Mouse (Mus musculus) hindbrain, embryonic 11.5 days (tissue): ENCODE measurements around the gene Mrpl20. TPM values are rescaled to one million over a fixed set of nuclear protein-coding genes. Genes with fewer than 3 reads are reported as not detected.

Source experiments
- ATAC-seq: fragments of 200-750 bp; cut with Nextera tagmentation; 2 replicates; pipeline ENCODE4 v1.8.0; 2017; ENCODE audit warnings: mild to moderate bottlenecking, moderate TSS enrichment, moderate library complexity; ENCODE audit not compliant: low FRiP score
- DNase-seq: peaks from one replicate; pipeline ENCODE4 v3.0.0-alpha.2; 2015; ENCODE audit warnings: low spot score
- H3K27ac ChIP-seq: fragments of 300-500 bp; sonication (generic); 2 replicates; pipeline ENCODE4 v1.5.1; 2014; ENCODE audit warnings: mild to moderate bottlenecking, low read depth, low read length
- H3K27me3 ChIP-seq: fragments of 300-500 bp; sonication (generic); 2 replicates; pipeline ENCODE4 v1.6.1; 2014; ENCODE audit warnings: mild to moderate bottlenecking, low read length, moderate library complexity, mixed read lengths; ENCODE audit not compliant: control insufficient read depth, insufficient read depth
- H3K36me3 ChIP-seq: fragments of 300-500 bp; sonication (generic); 2 replicates; pipeline ENCODE4 v1.6.1; 2014; ENCODE audit warnings: mild to moderate bottlenecking, low read length, moderate library complexity, mixed read lengths; ENCODE audit not compliant: control insufficient read depth, insufficient read depth
- H3K4me1 ChIP-seq: fragments of 300-500 bp; sonication (generic); replicated peaks from 2 replicates; pipeline ENCODE4 v1.6.1; 2014; ENCODE audit warnings: low read length, mixed read lengths; ENCODE audit not compliant: control insufficient read depth, insufficient read depth
- H3K4me2 ChIP-seq: fragments of 300-500 bp; sonication (generic); replicated peaks from 2 replicates; pipeline ENCODE4 v1.6.1; 2014; ENCODE audit warnings: mild to moderate bottlenecking, low read depth, low read length
- H3K4me3 ChIP-seq: fragments of 300-500 bp; sonication (generic); 2 replicates; pipeline ENCODE4 v1.5.1; 2014; ENCODE audit warnings: low read depth, low read length
- H3K9ac ChIP-seq: fragments of 300-500 bp; sonication (generic); 2 replicates; pipeline ENCODE4 v1.6.1; 2014; ENCODE audit warnings: low read depth, low read length
- H3K9me3 ChIP-seq: fragments of 300-500 bp; sonication (generic); 2 replicates; pipeline ENCODE4 v1.6.1; 2016; ENCODE audit warnings: low read length; ENCODE audit not compliant: control insufficient read depth
- WGBS: fragments of 180-500 bp; shearing (Covaris S2); extraction: QIAGEN DNeasy Blood & Tissue Kit; methylation state at CpG from one replicate; pipeline ENCODE4 v1.1.7; 2014; 5-methylcytosine and 5-hydroxymethylcytosine counted together
- polyA plus RNA-seq: library from polyadenylated mRNA; unstranded; fragments of >200 nt; fragmentation: Nextera tagmentation; extraction: Ambion mirVana; gene quantifications from 2 replicates; pipeline ENCODE4 v1.2.1, GENCODE M21; 2014

Mrpl20 gene
- polyA plus RNA-seq, 1 experiment from 2014 or later = 238 TPM

DNA sequence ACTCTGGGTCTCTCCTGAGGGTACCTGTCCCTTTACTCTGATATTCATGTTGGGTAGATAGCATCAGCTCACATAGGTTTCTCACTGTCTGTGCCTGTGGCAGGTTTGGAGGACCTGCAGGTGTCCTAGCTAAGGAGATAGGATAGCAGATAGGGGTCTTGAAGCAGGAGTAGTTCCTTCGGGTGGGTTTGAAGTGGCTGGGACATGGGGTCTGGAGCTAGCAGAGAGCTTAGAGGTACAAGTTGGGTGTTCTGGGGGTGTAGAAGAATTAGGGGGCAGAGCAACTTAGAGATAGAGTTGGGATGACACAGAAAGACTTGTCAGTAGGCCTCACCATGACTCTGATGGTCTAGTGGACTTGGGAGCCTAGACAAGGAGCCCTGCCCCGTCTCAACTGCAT is 46.7 kb downstream of the Mrpl20 start:
- 95% methylated on average over 2 of the region's 2 CpGs for WGBS
- Histone ChIP-seq H3K27ac (no peak overlapping the region), H3K9ac (no peak overlapping the region)

GRCm38 (mm10) chr4:155849792-155850451 is 47.2 kb downstream of the Mrpl20 start:
- WGBS = 92% methylated on average over 3 of the region's 3 CpGs
- DNase-seq (no peak), ATAC-seq (no peak)
- Histone ChIP-seq H3K9me3 (no peaks in the 10 kb centered on the region), H3K36me3 (no peaks in the 10 kb centered on the region), H3K4me1 (peaks cover 7% of the 10 kb centered on the region), H3K9ac (no peak overlapping the region), H3K4me3 (no peak overlapping the region), H3K27ac (no peak overlapping the region), H3K4me2 (no peak overlapping the region), H3K27me3 (no peaks in the 10 kb centered on the region)

More for the DNA sequence above, 46.7 kb downstream of the Mrpl20 start:
- ATAC-seq (no peak), DNase-seq (no peak)
- no peaks in the 10 kb centered on the region for H3K27me3 ChIP-seq
- no peak overlapping the region for H3K4me2 ChIP-seq
- H3K4me1 ChIP-seq = peaks cover 7% of the 10 kb centered on the region
- H3K36me3 ChIP-seq = no peaks in the 10 kb centered on the region
- no peak overlapping the region for H3K4me3 ChIP-seq
- H3K9me3 ChIP-seq = no peaks in the 10 kb centered on the region

DNA sequence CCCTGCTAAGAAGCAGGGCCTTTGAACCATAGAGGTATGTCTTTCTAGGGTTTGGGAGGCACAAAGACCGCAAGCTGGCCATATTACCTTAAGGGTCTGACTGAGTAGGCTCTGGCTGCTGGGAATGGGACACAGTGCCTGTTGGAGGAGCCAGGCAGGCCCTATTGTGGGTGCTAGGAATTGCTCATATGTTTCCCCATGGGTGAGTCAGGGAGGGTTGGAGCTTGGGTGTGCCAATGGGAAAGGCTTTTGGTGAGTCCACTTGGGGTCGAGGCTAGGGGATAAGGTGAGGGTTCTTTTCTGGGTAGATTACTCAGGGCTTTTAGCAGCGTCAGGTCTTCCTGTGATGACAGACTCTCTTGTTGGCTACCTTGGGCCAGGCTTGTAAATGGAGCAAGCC is 48.7 kb downstream of the Mrpl20 start:
- DNase-seq (no peak), ATAC-seq (no peak)
- peaks cover 5% of the 10 kb centered on the region; the same call in 1 of the 2 replicates for H3K36me3 ChIP-seq
- no peaks in the 10 kb centered on the region for H3K9me3 ChIP-seq
- peaks cover 7% of the 10 kb centered on the region for H3K4me1 ChIP-seq
- no peak overlapping the region for H3K9ac ChIP-seq
- H3K27ac ChIP-seq = no peak overlapping the region
- WGBS = 86% methylated on average over 3 of the region's 3 CpGs
- no peaks in the 10 kb centered on the region for H3K27me3 ChIP-seq
- H3K4me2 ChIP-seq = no peak overlapping the region
- H3K4me3 ChIP-seq = no peak overlapping the region

DNA sequence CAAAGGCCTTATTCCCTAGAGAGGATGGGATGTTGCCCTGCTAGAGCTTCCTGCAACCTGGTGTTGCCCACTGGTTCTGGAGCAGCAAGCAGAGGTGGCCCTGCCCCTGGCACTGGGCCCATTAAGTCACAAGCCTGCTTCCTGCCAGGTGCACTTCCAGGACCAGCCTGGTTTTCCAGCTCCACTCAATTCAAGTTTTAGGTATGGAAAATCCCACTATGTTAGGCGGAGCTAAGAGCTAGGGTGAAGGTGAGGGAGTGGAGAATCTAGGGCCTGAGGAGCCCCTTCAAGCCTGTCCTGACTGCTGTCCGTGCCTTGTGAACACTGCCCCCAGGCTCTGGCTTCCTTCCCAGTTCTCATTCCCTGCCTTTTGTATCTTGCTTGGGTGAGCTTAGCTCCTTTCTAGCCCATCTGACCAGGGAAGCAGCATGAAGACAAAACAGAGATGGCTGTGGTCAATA is 49.3 kb downstream of the Mrpl20 start:
- Histone ChIP-seq H3K4me3 (no peak overlapping the region), H3K4me2 (no peak overlapping the region), H3K27me3 (no peaks in the 10 kb centered on the region), H3K9ac (no peak overlapping the region), H3K36me3 (peaks cover 5% of the 10 kb centered on the region; the same call in 1 of the 2 replicates), H3K9me3 (no peaks in the 10 kb centered on the region), H3K4me1 (peaks cover 7% of the 10 kb centered on the region), H3K27ac (no peak overlapping the region)
- ATAC-seq (no peak), DNase-seq (no peak)
- WGBS = 89% methylated on average over 2 of the region's 2 CpGs

DNA sequence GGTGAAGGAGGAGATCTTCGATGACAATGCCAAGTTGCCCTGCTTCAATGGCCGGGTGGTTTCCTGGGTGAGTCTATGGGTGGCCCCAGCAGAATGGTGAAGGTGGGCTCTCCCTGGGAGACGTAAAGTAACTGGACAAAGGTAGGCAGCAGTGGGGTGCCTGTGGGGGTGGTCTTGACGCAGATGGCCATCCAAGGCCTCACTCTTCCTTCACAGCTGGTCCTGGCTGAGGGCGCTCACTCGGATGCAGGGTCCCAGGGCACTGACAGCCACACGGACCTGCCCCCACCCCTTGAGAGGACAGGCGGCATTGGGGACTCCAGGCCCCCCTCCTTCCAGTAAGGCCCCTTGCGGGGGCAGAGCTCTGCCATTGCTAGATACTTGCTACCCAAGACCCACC is 50.7 kb downstream of the Mrpl20 start:
- peaks cover 6% of the 10 kb centered on the region for H3K4me1 ChIP-seq
- no peak overlapping the region for H3K27ac ChIP-seq
- H3K4me3 ChIP-seq = no peak overlapping the region
- ATAC-seq (no peak), DNase-seq (no peak)
- H3K27me3 ChIP-seq = no peaks in the 10 kb centered on the region
- no peaks in the 10 kb centered on the region for H3K9me3 ChIP-seq
- WGBS = 94% methylated on average over 9 of the region's 9 CpGs
- peaks cover 9% of the 10 kb centered on the region; the same call in 1 of the 2 replicates for H3K36me3 ChIP-seq
- no peak overlapping the region for H3K4me2 ChIP-seq
- no peak overlapping the region for H3K9ac ChIP-seq

DNA sequence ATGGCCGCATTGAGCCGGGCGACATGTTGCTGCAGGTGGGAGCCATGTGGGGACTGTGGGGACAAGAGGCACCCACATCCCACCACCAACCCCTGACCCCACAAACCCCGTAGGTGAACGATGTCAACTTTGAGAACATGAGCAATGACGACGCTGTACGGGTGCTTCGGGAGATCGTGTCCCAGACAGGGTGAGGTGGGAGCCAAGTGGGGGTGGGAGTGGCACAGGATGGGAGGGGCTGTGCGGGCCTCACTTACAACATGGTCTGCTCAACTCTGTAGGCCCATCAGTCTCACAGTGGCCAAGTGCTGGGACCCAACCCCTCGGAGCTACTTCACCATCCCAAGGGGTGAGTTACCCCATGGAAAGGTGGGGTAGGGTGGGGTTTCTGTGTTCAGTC is 52.3 kb downstream of the Mrpl20 start:
- Histone ChIP-seq H3K4me1 (no peaks in the 10 kb centered on the region), H3K36me3 (peaks cover 9% of the 10 kb centered on the region; the same call in 1 of the 2 replicates), H3K4me3 (no peak overlapping the region), H3K27ac (no peak overlapping the region), H3K9me3 (no peaks in the 10 kb centered on the region), H3K27me3 (no peaks in the 10 kb centered on the region), H3K4me2 (no peak overlapping the region), H3K9ac (no peak overlapping the region)
- DNase-seq (no peak), ATAC-seq (no peak)
- WGBS = 94% methylated on average over 12 of the region's 12 CpGs

DNA sequence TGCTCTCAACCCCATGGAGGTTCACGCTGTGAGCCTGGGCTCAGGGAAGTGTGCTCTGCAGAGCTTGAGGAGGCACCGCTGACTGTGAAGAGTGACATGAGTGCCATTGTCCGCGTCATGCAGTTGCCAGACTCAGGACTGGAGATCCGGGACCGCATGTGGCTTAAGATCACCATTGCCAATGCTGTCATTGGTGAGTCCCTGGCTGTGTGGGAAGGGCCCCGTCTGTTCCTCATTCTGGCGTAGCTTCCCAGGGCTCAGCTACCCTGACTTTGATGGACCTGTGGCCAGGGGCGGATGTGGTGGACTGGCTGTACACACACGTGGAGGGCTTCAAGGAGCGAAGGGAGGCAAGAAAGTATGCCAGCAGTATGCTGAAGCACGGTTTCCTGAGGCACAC is 53.4 kb downstream of the Mrpl20 start:
- no peak overlapping the region for H3K9ac ChIP-seq
- H3K4me2 ChIP-seq = no peak overlapping the region
- no peak for DNase-seq
- H3K27ac ChIP-seq = no peak overlapping the region
- WGBS = 91% methylated on average over 12 of the region's 12 CpGs
- H3K36me3 ChIP-seq = peaks cover 9% of the 10 kb centered on the region; the same call in 1 of the 2 replicates
- no peak overlapping the region for H3K4me3 ChIP-seq
- H3K4me1 ChIP-seq = no peaks in the 10 kb centered on the region
- H3K27me3 ChIP-seq = no peaks in the 10 kb centered on the region
- no peak for ATAC-seq
- H3K9me3 ChIP-seq = no peaks in the 10 kb centered on the region

- ATAC-seq (no peak), DNase-seq (no peak)
- Histone ChIP-seq H3K4me3 (no peak overlapping the region), H3K36me3 (peaks cover 9% of the 10 kb centered on the region; the same call in 1 of the 2 replicates), H3K9ac (no peak overlapping the region), H3K4me1 (no peaks in the 10 kb centered on the region), H3K9me3 (no peaks in the 10 kb centered on the region), H3K27me3 (no peaks in the 10 kb centered on the region), H3K27ac (no peak overlapping the region), H3K4me2 (no peak overlapping the region)
- 86% methylated on average over 3 of the region's 3 CpGs for WGBS
These were observed 54.2 kb downstream of the Mrpl20 start for GRCm38 (mm10) chr4:155856881-155857280.

- H3K4me1 ChIP-seq = no peaks in the 10 kb centered on the region
- peaks cover 9% of the 10 kb centered on the region; the same call in 1 of the 2 replicates for H3K36me3 ChIP-seq
- no peak overlapping the region for H3K4me2 ChIP-seq
- no peaks in the 10 kb centered on the region for H3K27me3 ChIP-seq
- H3K9me3 ChIP-seq = no peaks in the 10 kb centered on the region
- H3K4me3 ChIP-seq = no peak overlapping the region
- H3K9ac ChIP-seq = no peak overlapping the region
- H3K27ac ChIP-seq = no peak overlapping the region
- 34% methylated on average over 13 of the region's 13 CpGs for WGBS
- ATAC-seq (0 out of 2 replicates have a peak, but pooled peaks have one; percentile 4), DNase-seq (peak; percentile 70)
These were observed 56.6 kb downstream of the Mrpl20 start for GRCm38 (mm10) chr4:155859318-155859717.
